Mouse (Mus musculus): ENCODE data around the gene Them5. TPM values are rescaled to one million over a fixed set of nuclear protein-coding genes. Genes with fewer than 3 reads are reported as not detected.

Gene Them5
- total RNA-seq (2021): not detected
- long read RNA-seq, experiment 1: 0 reads
- long read RNA-seq, experiment 2: 0 reads

DNA sequence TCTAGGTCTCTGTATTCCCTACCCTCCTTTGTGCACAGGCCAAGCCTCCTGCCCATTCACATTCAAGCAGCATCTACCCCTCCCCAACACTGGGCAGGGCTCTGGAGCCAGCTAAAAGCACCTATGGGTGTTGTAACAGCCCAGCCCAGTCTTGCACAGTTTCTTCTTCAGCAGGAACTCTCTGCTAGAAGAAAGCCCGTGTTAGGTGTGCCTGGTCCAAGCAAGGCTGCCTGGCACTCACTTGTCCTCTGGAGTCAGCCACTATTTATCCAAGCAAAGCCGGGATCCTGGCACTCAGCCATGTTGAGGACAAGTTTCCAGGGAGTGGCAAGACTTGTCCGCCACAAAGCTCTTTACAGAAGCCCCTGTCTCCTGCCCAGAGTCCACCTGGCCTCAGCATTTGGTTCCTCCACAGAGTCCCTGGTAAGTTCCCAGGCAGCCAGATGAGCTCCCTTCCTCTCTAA lies at the start of gene Them5:
Them5 (plus strand) TSS at position 141 of the 464 bp plus-strand sequence.
- no peak for DNase-seq
- intact Hi-C loops (cut with DNase I): no loop called here

DNA sequence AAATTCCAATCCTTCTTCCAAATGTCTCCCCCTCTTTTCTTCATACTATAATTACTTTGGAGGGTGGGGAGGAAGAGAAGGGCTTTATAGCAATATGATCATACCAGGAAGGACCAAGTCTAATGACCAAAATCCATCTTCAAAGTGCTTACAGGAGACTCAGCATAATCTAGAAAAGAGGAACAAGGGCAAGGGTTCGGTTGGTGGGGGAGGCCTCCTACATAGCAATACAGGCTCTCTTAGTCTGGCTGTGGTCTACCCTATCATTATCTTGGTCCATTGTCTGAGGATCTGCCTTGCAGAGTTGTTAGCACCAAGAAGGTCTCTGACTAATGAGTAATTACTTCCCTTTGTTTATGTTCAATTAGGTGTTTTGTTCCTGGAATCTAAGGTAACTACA lies 36.4 kb upstream of the Them5 start:
- DNase-seq: no peak
- intact Hi-C loops (cut with DNase I): no loop called here

DNA sequence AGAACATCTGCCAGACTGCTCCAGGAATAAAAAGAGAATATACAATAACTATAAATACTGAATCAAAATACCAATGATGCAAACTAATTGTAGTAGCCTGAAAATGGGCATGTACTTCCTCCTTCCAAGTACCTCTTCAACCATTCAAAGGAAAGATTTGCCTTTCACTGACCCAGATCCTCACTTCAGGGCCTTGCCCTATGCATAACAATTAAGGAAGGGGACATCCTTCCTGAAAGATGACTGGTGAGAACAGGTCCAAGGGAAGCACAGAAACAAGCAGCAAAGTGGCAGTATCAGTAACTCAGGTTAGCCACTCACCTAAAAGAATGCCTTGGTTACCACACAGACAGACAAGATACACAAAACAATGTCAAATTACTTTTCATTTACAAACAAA lies 34.9 kb upstream of the Them5 start:
- DNase-seq: no peak
- intact Hi-C loops (cut with DNase I): no loop called here

DNA sequence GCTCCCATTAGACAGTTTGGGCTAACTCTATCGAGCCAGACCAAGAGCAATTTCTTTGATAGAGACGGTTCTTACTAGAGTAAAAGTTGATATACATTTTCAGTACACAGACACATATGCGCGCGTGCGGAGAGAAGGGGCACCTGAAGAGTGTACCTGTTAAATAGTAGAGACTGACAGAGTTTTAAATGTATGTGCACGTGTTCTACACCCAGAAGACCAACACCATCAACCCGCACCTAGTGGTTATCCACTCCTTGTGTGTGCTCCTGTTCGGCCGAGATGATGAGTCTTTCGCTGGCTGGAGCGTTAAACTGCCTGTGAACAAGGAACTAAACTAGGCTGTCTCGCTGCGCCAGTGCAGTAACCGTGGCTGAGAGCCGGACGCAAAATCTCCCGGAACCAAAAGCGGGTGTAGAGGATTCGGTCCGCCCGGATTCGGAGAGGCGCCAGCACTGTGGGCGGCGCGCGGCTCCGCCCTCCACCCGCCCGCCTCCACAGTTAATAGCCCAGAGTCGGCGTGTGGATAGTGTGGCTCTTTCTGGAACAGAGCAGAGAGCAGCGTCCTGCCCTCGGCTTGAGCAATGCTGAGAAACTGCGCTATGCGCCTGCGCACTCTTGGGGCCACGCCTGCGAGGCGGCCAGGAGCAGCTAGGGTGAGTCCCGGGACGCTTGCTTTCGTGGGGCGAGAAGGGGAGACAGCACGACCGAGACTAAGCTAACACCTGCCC lies 32.1 kb upstream of the Them5 start, which contains the start of gene Them4:
Them4 (plus strand) TSS at position 457 of the 731 bp plus-strand sequence.
- peak; percentile 95 for DNase-seq
- intact Hi-C loops (cut with DNase I): no loop called here

DNA sequence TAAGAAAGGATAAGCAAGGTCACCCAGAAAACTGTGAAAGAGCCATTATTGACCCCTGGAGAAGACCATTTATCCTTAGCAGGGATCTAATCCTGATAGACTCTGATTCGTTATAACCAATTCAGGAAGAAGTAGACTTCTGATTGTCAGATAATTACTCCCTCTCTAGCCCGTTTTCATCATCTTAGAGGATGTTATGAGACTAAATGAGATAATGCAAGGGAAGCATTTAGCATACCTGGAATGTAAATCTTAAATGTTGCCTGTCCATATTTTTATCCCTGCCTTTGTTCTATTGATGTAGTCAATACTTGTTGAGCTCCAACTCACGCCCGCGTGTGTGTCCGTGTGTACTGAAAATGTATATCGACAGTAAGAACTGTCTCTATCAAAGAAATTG lies 31.4 kb upstream of the Them5 start:
- intact Hi-C loops (cut with DNase I): no loop called here
- DNase-seq: no peak

DNA sequence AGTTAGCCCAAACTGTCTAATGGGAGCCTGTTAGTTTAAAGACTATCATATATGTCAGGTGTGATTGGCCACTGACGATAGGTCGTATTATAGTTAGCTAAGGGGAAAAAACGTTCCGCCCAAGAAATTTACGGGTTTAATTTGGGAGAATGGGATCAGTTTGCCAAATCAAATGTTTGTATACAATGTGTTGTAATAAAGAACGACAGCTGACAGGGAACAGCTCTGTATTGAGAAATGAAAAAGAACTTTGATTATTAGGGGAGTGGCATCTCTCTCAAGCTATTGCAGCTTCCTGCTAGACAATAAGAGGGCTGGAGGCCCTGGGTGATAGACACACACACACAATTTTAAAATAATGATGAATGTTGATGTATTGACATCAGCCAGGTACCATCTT lies 31.0 kb upstream of the Them5 start:
- no peak for DNase-seq
- intact Hi-C loops (cut with DNase I): no loop called here

DNA sequence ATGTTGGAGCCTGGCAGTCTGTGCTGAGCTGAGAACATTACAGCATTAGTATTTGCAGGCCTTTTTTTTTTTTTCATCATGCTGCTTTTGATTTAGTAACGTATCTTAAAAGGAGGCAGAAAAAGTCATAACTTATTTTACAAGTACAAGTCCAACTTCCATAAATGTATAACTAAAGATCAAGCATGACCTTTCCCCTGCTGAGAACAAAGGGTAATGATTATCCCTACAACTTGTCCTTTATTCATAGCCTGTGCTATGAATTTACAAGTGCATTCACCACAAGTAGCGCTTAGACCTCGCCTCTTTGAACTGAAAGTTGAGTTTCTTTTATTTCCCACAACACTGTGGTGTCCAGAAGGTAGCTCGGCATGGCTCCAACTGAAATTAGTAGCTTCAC lies 30.5 kb upstream of the Them5 start:
- no peak for DNase-seq
- intact Hi-C loops (cut with DNase I): no loop called here

DNA sequence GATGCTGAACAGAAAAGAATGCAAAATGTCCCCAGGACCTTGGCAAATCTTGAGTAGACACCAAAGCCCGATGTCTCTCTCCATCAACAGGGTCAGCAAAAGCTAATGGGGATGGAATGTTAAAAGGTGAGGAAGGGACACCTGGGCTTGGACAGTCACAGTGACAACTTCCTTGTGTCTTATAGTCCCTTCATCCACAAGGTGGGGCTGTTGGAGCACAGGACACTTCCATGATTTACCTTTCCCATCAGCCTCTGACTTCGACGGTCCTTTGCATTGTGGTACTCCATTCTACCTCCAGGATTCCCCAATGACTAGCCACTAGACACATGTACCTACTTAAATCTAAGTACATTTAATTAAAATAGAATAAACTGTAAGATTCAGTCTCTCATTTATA lies 13.2 kb upstream of the Them5 start:
- intact Hi-C loops (cut with DNase I): no loop called here
- no peak for DNase-seq

DNA sequence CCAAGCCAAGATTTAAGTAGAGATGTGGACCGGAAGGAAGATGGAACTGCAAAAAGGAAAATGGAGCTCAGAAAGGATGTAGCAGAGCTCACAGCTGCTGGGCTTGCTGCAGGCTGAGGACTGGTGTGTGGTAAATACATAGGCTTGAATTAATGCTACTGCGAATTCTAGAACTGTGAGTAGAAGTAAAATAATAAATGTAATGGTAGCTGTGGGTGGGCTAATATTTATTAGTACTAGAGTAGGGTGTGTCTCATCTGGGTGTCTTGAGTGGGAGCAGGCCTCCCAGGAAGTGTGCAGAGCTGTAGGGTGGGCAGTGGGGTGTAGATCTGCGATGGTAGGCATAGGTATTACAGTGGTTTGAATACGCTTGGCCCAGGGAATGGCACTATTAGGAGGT lies 7.5 kb upstream of the Them5 start:
- DNase-seq: no peak
- intact Hi-C loops (cut with DNase I): no loop called here

DNA sequence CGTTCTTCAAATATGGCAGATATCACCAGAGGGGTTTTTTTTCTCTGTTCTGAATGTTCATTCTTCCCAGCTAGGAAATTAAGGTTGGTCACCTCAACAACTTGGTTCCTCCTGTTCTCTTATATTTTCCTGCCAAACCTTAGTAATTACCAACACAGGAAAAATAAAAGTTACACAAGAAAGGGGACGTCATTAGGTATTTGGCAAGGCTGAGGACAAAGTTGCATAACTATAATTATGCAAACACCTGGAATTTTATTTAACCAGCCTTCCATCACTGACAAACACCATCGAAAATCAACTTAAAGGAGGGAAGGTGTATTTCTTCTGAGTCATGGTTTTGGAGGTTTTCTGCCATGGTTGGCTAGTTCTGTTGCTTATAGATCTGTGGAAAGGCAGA lies 3.4 kb upstream of the Them5 start:
- intact Hi-C loops (cut with DNase I): no loop called here
- DNase-seq: no peak

DNA sequence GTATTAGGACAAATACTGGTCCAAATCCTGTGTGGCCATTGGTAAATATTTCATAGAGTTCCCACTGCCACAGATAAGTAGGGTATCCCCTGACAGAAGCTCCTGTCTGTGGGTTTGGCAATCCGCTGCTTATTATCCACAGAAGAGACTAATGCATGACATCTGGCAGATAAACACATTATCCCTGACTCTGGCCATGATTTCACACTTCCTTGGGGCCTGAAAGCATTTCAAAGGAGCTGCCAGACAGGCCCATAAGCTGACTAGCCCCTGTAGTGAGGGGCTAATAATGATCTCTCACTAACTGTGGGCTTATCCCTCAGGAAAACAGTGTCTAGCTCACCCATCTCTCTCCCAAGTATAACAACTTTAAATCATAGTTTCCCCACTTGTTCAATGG lies 653 bp downstream of the Them5 start:
- intact Hi-C loops (cut with DNase I): no loop called here
- DNase-seq: no peak

DNA sequence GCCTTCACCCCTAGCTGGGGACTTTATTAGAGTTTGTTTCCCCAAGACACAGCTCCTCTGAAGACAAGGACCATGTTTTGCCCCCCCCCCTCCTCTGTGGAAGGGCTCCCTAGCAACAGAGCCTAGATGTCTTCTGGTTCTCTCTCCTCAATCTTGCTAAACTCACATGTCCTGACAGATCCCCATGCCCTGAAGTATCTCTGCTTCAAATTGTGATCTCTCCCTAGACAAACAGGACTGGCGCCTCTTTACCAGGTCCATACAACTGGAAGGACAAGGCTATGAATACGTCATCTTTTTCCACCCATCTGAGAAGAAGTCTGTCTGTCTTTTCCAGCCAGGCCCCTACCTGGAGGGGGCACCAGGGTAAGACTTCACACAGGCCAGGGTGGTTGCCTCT lies 2.3 kb downstream of the Them5 start:
- intact Hi-C loops (cut with DNase I): no loop called here
- DNase-seq: no peak

DNA sequence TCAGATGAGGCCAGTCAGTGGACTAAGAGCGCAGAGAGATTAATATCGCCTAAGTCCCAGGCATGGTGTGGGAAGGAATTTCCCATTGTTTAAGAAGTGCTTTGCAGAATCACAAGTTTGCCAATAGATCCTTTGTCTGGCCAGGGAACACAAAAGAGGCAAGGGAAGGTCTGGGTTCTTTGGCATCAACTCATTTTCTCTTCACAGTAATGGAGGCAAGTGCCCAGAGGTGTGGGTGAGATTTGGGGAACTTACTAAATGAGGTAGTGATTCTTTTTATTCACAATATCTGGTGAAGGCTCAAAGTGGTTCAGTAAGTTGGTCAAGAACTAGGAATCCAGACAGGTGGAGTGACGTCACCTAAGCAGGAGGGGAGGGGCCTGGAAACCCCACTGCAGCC lies 3.0 kb downstream of the Them5 start:
- intact Hi-C loops (cut with DNase I): no loop called here

DNA sequence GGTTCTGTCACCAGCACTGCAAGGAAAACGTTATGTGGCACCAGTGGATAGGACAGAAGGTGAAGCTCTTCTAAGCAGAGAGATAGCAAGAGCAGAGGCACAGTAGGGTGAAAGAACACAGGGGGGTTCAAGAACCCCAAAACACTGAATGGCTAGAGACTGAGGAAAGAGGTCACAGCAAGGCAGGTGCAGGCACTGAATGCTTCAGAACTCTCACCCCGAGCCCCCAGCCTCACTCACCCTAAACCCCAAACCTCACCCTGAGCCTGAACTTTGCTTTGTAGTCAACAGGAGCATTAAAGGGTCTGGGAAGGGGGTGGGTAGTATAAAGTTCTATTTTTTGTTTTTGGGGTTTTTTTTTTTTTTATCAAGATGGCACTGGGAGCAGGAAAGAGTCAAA lies 6.2 kb downstream of the Them5 start:
- DNase-seq: no peak
- intact Hi-C loops (cut with DNase I): no loop called here

More for the DNA sequence above, 3.0 kb downstream of the Them5 start:
- no peak for DNase-seq

DNA sequence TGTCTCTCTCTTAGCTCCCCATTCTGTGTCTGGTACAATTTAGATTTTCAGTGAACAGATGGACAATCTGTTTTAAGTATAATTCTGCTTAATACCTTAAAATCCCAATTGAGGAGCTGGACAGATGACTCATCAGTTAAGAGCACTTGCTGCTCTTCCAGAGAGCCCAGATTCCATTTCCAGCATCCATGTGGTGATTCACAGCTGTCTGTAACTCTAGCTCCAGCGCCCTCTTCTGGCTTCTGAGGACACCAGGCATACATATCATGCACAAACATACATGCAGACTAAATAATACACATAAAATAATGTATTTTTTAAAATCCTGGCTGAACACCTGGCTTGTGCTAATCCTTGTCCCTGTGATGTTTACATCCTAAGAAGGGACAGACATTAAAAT lies 18.9 kb downstream of the Them5 start:
- intact Hi-C loops (cut with DNase I): no loop called here
- DNase-seq: no peak

DNA sequence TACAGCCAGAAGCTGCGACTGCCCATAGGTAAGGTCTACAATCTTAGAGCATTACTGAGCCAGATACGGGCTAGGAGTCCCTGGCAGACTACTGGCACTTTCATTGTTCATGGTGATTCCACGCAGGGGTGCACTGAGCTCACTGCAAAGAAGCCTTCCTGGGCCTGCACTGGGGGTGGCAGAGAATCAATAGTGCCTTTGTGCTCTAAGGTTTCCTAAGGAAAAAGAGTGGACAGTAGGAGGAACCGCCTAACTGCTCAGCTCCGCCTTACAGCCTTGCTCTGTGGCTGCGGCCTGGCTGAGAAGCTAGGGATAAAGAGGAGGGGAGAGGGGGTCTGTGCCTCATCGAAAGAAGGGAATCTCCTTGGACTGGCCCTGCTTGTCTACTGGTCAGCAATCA lies 20.2 kb downstream of the Them5 start, which contains the start of gene C2cd4d:
C2cd4d (plus strand) TSS at position 301 of the 400 bp plus-strand sequence.
- intact Hi-C loops (cut with DNase I): no loop called here
- DNase-seq: no peak

DNA sequence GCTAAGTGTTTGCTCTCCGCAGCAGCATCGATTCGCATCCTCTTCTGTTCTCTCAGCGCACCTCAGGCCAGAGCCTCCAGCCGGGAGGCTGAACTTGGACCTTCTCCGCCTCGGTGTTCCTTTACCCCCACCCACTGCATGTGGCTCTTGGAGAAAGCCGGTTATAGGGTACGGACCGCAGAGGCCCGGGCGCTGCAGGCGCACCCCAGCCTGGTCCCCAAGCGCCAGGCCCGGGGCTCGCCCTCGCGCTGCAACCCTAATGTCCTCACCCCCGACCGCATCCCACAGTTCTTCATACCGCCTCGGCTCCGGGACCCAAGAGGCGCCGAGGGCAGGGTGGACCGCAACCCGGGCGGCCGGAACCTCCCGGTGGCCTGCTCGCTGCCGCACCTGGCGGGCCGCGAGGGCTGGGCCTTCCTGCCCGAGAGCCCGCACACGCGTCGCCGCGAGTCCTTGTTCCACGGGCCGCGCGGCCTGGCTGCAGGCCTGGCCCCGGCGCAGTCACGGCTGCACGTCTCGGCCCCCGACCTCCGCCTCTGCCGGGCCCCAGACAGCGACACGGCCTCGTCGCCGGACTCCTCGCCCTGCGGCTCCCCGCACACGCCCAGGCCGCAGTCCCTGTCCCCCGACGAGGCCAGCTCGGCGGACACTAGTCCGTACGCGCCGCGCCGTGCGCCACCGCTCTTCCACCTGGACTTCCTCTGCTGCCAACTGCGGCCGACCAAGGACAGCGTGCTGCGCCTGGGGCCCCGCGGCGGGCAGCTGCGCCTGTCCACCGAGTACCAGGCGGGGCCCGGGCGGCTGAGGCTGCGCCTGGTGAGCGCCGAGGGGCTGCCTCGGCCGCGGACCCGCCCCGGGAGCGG lies 21.6 kb downstream of the Them5 start:
- intact Hi-C loops (cut with DNase I): no loop called here
- DNase-seq: peak; percentile 38 to 39

DNA sequence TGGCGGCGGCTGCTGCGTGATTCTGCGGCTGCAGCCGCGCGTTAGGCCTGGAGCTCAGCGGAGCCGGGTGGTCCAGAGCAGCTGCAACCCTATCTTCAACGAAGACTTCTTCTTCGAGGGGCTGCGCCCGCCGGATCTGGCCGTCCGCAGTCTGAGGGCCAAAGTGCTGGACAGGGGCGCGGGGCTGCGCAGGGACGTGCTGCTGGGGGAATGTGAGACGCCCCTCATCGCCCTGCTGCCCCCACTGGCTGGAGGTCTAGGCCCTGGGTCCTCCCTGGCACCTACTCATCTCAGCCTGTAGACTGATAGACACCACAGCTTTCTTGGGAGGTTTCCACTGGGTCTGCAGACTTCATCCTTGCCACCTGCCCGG lies 22.2 kb downstream of the Them5 start:
- intact Hi-C loops (cut with DNase I): no loop called here
- no peak for DNase-seq

DNA sequence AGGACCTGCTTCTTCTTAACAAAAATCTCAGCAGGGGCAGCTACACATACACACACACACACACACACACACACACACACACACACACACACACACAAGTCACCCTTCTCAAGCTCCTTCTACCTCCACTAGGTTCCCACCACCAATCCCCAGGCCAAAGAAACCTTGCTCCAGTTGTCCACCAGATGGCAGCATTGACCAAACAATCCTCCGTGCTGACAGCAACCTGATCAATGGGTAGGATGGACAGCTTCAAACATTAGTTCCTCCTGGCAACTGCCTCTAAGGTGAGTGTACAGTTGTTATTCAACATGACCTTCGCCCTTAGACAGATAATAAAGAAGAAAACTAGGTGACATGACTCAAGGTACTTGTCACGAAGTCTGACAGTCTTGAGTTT lies 24.9 kb downstream of the Them5 start:
- intact Hi-C loops (cut with DNase I): loop anchor here (5.0 kb wide), 3 partner anchors 91 to 236 kb away; no protein-coding TSS in a partner anchor
- peak; percentile 59 to 63 for DNase-seq

DNA sequence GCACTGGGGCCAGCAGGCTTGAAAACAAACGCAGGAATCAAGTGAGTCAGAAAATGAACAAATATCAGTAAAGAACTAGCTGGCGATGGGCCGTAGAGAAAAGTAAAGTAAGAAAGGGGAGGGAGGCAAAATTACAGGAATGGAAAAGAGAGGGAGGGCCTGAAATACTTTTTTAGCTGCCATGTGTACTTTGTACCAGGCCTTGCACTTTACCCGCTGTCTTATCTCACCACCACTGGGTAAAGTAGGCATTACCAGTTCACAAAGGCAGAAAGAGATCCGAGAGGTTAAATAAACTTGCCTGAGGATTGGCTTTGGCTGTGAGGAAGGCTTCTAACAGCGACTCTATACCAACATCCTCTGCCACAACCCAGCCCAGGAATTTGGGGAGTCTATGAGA lies 25.6 kb downstream of the Them5 start:
- no peak for DNase-seq
- intact Hi-C loops (cut with DNase I): loop anchor here (5.0 kb wide), 3 partner anchors 90 to 235 kb away; no protein-coding TSS in a partner anchor

DNA sequence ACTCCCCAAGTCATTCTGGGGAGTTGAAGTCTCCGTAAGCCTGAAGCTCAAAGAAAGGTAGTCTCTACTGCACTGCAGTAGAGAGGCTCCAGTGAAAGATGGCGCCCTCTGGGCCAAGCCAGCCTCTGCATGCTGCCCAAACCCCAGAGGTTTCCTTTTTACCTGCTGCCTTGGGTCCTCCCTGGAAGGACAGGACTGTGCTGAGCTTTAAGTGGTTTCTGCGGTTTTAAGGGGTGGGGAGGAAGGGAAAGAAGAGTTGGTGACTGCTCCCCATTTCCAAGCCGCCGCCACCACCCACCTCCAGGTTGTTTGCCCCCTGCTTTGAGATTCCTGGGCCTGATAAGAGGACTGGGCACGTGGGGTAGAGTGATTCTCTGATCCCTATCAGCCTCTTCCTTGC lies 26.7 kb downstream of the Them5 start:
- intact Hi-C loops (cut with DNase I): loop anchor here (5.0 kb wide), 3 partner anchors 89 to 234 kb away; no protein-coding TSS in a partner anchor
- no peak for DNase-seq

All from gastrocnemius, postnatal 36 days (tissue).